Mouse (Mus musculus) neural tube, embryonic 15.5 days (tissue): ENCODE measurements around the gene Cpsf6. TPM values are rescaled to one million over a fixed set of nuclear protein-coding genes. Genes with fewer than 3 reads are reported as not detected.

Source experiments
- ATAC-seq: fragments of 200-750 bp; cut with Nextera tagmentation; 2 replicates; pipeline ENCODE4 v1.8.0; 2017; ENCODE audit warnings: mild to moderate bottlenecking, moderate TSS enrichment, moderate library complexity; ENCODE audit not compliant: low FRiP score
- H3K27ac ChIP-seq: fragments of 300-500 bp; sonication (generic); replicated peaks from 2 replicates; pipeline ENCODE4 v1.5.1; 2015; ENCODE audit warnings: mild to moderate bottlenecking, inconsistent platforms
- H3K27me3 ChIP-seq: fragments of 300-500 bp; sonication (generic); replicated peaks from 2 replicates; pipeline ENCODE4 v1.6.1; 2015; ENCODE audit warnings: inconsistent platforms
- H3K36me3 ChIP-seq: fragments of 300-500 bp; sonication (generic); 2 replicates; pipeline ENCODE4 v1.6.1; 2015; ENCODE audit warnings: inconsistent platforms
- H3K4me1 ChIP-seq: fragments of 300-500 bp; sonication (generic); 2 replicates; pipeline ENCODE4 v1.6.1; 2015; ENCODE audit warnings: inconsistent platforms
- H3K4me2 ChIP-seq: fragments of 300-500 bp; sonication (generic); 2 replicates; pipeline ENCODE4 v1.6.1; 2015; ENCODE audit warnings: inconsistent platforms, mild to moderate bottlenecking, moderate library complexity
- H3K4me3 ChIP-seq: fragments of 300-500 bp; sonication (generic); replicated peaks from 2 replicates; pipeline ENCODE4 v1.5.1; 2015; ENCODE audit warnings: mild to moderate bottlenecking, inconsistent platforms
- H3K9ac ChIP-seq: fragments of 300-500 bp; sonication (generic); replicated peaks from 2 replicates; pipeline ENCODE4 v1.6.1; 2015; ENCODE audit warnings: mild to moderate bottlenecking, inconsistent platforms
- H3K9me3 ChIP-seq: fragments of 300-500 bp; sonication (generic); replicated peaks from 2 replicates; pipeline ENCODE4 v1.6.1; 2016; ENCODE audit warnings: inconsistent platforms
- WGBS: fragments of 180-500 bp; shearing (Covaris S2); methylation state at CpG from one replicate; pipeline ENCODE4 v1.1.7; 2015; ENCODE audit warnings: mixed read lengths; 5-methylcytosine and 5-hydroxymethylcytosine counted together
- polyA plus RNA-seq: library from polyadenylated mRNA; unstranded; fragments of >200 nt; fragmentation: Nextera tagmentation; extraction: Ambion mirVana; gene quantifications from 2 replicates; pipeline ENCODE4 v1.2.1, GENCODE M21; 2015

The Cpsf6 gene
- polyA plus RNA-seq, 1 experiment from 2014 or later: 126 TPM

- no peak for ATAC-seq
- Histone ChIP-seq H3K27me3 (no peaks in the 10 kb centered on the region), H3K4me3 (no peak overlapping the region), H3K36me3 (no peaks in the 10 kb centered on the region), H3K9me3 (no peaks in the 10 kb centered on the region), H3K4me1 (no peaks in the 10 kb centered on the region), H3K27ac (no peak overlapping the region), H3K4me2 (no peak overlapping the region), H3K9ac (no peak overlapping the region)
- 36% methylated on average over 16 of the region's 16 CpGs for WGBS
These were observed 32.1 kb upstream of the Cpsf6 start for GRCm38 (mm10) chr10:117411716-117412473.

GRCm38 (mm10) chr10:117411131-117411530 lies 31.3 kb upstream of the Cpsf6 start:
- no peak overlapping the region for H3K27ac ChIP-seq
- ATAC-seq: no peak
- H3K9me3 ChIP-seq: no peaks in the 10 kb centered on the region
- no peaks in the 10 kb centered on the region for H3K36me3 ChIP-seq
- no peak overlapping the region for H3K4me2 ChIP-seq
- H3K4me1 ChIP-seq: no peaks in the 10 kb centered on the region
- no peaks in the 10 kb centered on the region for H3K27me3 ChIP-seq
- no peak overlapping the region for H3K9ac ChIP-seq
- 55% methylated on average over 6 of the region's 6 CpGs for WGBS
- no peak overlapping the region for H3K4me3 ChIP-seq

GRCm38 (mm10) chr10:117410481-117411048 lies 30.8 kb upstream of the Cpsf6 start:
- no peaks in the 10 kb centered on the region for H3K27me3 ChIP-seq
- no peak overlapping the region for H3K4me2 ChIP-seq
- H3K9ac ChIP-seq: no peak overlapping the region
- H3K27ac ChIP-seq: no peak overlapping the region
- no peaks in the 10 kb centered on the region for H3K36me3 ChIP-seq
- WGBS: 94% methylated on average over 6 of the region's 6 CpGs
- no peaks in the 10 kb centered on the region for H3K4me1 ChIP-seq
- no peak overlapping the region for H3K4me3 ChIP-seq
- no peak for ATAC-seq
- H3K9me3 ChIP-seq: no peaks in the 10 kb centered on the region

- H3K4me2 ChIP-seq: no peak overlapping the region
- H3K27ac ChIP-seq: no peak overlapping the region
- 80% methylated on average over 21 of the region's 21 CpGs for WGBS
- no peak for ATAC-seq
- H3K27me3 ChIP-seq: no peaks in the 10 kb centered on the region
- no peaks in the 10 kb centered on the region for H3K36me3 ChIP-seq
- H3K4me3 ChIP-seq: no peak overlapping the region
- no peak overlapping the region for H3K9ac ChIP-seq
- no peaks in the 10 kb centered on the region for H3K9me3 ChIP-seq
- no peaks in the 10 kb centered on the region for H3K4me1 ChIP-seq
These were observed 29.8 kb upstream of the Cpsf6 start for GRCm38 (mm10) chr10:117409373-117410354.

GRCm38 (mm10) chr10:117408545-117409372 lies 28.9 kb upstream of the Cpsf6 start:
- Histone ChIP-seq H3K27ac (no peak overlapping the region), H3K4me1 (no peaks in the 10 kb centered on the region), H3K9me3 (no peaks in the 10 kb centered on the region), H3K9ac (no peak overlapping the region), H3K27me3 (no peaks in the 10 kb centered on the region), H3K36me3 (no peaks in the 10 kb centered on the region), H3K4me2 (no peak overlapping the region), H3K4me3 (no peak overlapping the region)
- 86% methylated on average over 7 of the region's 7 CpGs for WGBS
- ATAC-seq: no peak

- H3K36me3 ChIP-seq: no peaks in the 10 kb centered on the region
- 87% methylated on average over 4 of the region's 4 CpGs for WGBS
These were observed 28.0 kb upstream of the Cpsf6 start for GRCm38 (mm10) chr10:117407734-117408288.

GRCm38 (mm10) chr10:117406843-117407733 lies 27.3 kb upstream of the Cpsf6 start:
- H3K4me1 ChIP-seq: peaks cover 9% of the 10 kb centered on the region; the same call in 1 of the 2 replicates
- no peaks in the 10 kb centered on the region for H3K36me3 ChIP-seq
- no peak for ATAC-seq
- no peaks in the 10 kb centered on the region for H3K9me3 ChIP-seq
- H3K9ac ChIP-seq: no peak overlapping the region
- H3K4me3 ChIP-seq: no peak overlapping the region
- no peaks in the 10 kb centered on the region for H3K27me3 ChIP-seq
- H3K27ac ChIP-seq: no peak overlapping the region
- WGBS: 92% methylated on average over 8 of the region's 8 CpGs
- no peak overlapping the region for H3K4me2 ChIP-seq

More at GRCm38 (mm10) chr10:117407734-117408288, 28.0 kb upstream of the Cpsf6 start:
- peaks cover 6% of the 10 kb centered on the region; the same call in 1 of the 2 replicates for H3K4me1 ChIP-seq
- H3K27me3 ChIP-seq: no peaks in the 10 kb centered on the region
- ATAC-seq: no peak
- H3K27ac ChIP-seq: no peak overlapping the region
- no peak overlapping the region for H3K9ac ChIP-seq
- H3K9me3 ChIP-seq: no peaks in the 10 kb centered on the region
- no peak overlapping the region for H3K4me2 ChIP-seq
- no peak overlapping the region for H3K4me3 ChIP-seq

GRCm38 (mm10) chr10:117406283-117406588 lies 26.4 kb upstream of the Cpsf6 start:
- H3K9ac ChIP-seq: no peak overlapping the region
- H3K4me3 ChIP-seq: no peak overlapping the region
- H3K36me3 ChIP-seq: no peaks in the 10 kb centered on the region
- H3K9me3 ChIP-seq: no peaks in the 10 kb centered on the region
- no peaks in the 10 kb centered on the region for H3K27me3 ChIP-seq
- WGBS: 84% methylated on average over 5 of the region's 5 CpGs
- H3K4me2 ChIP-seq: no peak overlapping the region
- ATAC-seq: no peak
- peaks cover 9% of the 10 kb centered on the region; the same call in 1 of the 2 replicates for H3K4me1 ChIP-seq
- H3K27ac ChIP-seq: no peak overlapping the region

GRCm38 (mm10) chr10:117405526-117406282 lies 25.9 kb upstream of the Cpsf6 start:
- WGBS: 90% methylated on average over 6 of the region's 6 CpGs
- Histone ChIP-seq H3K4me1 (peaks cover 9% of the 10 kb centered on the region; the same call in 1 of the 2 replicates), H3K9ac (no peak overlapping the region), H3K36me3 (no peaks in the 10 kb centered on the region), H3K9me3 (no peaks in the 10 kb centered on the region), H3K27ac (no peak overlapping the region), H3K27me3 (no peaks in the 10 kb centered on the region), H3K4me3 (no peak overlapping the region), H3K4me2 (no peak overlapping the region)
- no peak for ATAC-seq

- no peaks in the 10 kb centered on the region for H3K36me3 ChIP-seq
- no peak overlapping the region for H3K9ac ChIP-seq
- H3K4me3 ChIP-seq: no peak overlapping the region
- H3K27me3 ChIP-seq: no peaks in the 10 kb centered on the region
- H3K4me1 ChIP-seq: peaks cover 9% of the 10 kb centered on the region; the same call in 1 of the 2 replicates
- ATAC-seq: no peak
- 93% methylated on average over 6 of the region's 6 CpGs for WGBS
- H3K27ac ChIP-seq: no peak overlapping the region
- H3K4me2 ChIP-seq: no peak overlapping the region
- H3K9me3 ChIP-seq: no peaks in the 10 kb centered on the region
These were observed 24.6 kb upstream of the Cpsf6 start for GRCm38 (mm10) chr10:117404384-117404783.
